Mouse (Mus musculus): Measurements from ENCODE around the gene Olfr514. TPM values are rescaled to one million over a fixed set of nuclear protein-coding genes. Genes with fewer than 3 reads are reported as not detected.
"Not testable (repeated sequence)": the region's sequence is repeated elsewhere in the genome, so short reads cannot be mapped to it uniquely, and the experiment has no call there.

Olfr514 gene
- 0.87 TPM in 1 of 2 replicates, not detected in the other for polyA plus RNA-seq (2012; ENCODE audit: insufficient read depth, insufficient read length, missing spikeins)

DNA sequence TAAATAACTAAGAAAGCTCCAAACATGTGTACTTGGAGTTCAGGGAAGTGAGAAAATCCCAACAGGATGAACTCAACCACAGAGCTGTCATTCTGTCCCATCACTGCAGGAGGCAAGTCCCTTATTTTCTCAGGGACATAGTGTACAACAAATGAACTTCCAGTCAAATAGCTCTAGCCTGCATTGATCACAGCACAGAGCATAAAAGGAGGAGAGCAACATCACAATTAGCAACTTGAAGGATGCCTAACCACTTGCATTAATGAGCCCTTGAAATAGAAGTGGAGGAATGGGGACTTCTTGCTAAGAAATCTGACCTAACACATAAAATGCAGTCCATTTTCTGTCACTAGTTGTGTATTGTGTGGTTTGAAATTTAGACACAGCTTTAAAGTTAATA lies at the start of gene Olfr514:
Olfr514 (minus strand) TSS at position 101 of the 400 bp plus-strand sequence.
- TF ChIP-seq CTCF (IDR thresholded peaks at IDR 0.05; ENCODE audit: low read depth, low read length) = no peak
- TF ChIP-seq POLR2A (IDR thresholded peaks at IDR 0.05; ENCODE audit: borderline replicate concordance, low read depth, low read length) = no peak
- Histone ChIP-seq H3K4me3 (ENCODE audit: insufficient read depth, low read length) (no peak within 1 kb of the TSS), H3K4me1 (ENCODE audit: control insufficient read depth, insufficient read depth, low read length) (no peaks in the 10 kb centered on the region), H3K27ac (ENCODE audit: insufficient read depth, low read depth, low read length) (no peak within 1 kb of the TSS)

DNA sequence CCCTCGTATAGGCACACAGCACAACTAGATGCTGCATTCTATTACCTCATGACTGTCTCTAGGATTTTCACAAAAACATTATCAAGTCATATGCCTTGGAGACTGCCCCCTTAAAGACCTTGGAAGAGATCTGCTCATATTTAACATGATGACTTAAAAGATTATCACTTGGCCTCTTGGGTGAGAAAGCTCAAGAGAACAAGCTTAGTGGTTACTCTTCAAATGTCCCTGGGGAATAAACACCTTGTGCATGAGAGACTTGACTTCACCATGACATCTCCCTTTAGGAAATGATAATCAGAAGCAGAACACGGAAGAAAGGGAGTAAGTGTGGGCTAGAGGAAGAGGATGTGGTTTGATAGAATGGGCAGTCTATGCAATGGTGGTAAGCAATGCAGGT lies 46.5 kb upstream of the Olfr514 start, which contains the start of gene Olfr517:
Olfr517 (minus strand) TSS at position 101 of the 400 bp plus-strand sequence.
- no peak within 1 kb of the TSS for H3K4me3 ChIP-seq (ENCODE audit: insufficient read depth, low read length)
- TF ChIP-seq CTCF (IDR thresholded peaks at IDR 0.05; ENCODE audit: low read depth, low read length) = no peak
- no peak for TF ChIP-seq POLR2A (IDR thresholded peaks at IDR 0.05; ENCODE audit: borderline replicate concordance, low read depth, low read length)
- H3K4me1 ChIP-seq (ENCODE audit: control insufficient read depth, insufficient read depth, low read length) = no peaks in the 10 kb centered on the region

DNA sequence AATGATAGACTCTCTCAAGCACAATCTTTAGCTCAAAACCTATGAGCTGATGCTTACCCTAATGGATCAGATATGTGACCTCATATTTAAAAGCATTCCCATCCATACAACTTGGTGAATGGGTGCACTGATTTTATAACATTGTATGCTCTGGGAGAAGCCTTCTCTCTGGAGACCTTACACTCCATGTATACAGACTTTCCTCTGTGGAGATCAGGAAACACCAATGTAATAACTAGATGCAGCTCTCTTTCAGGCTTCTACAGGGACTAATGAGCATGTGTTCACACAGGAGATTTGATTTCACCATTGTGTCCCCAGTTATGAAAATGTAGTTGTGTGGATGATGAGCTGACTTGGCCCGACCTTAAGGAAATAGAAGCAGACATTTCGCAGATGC lies 24.6 kb upstream of the Olfr514 start, which contains the start of gene Olfr516:
Olfr516 (minus strand) TSS at position 101 of the 400 bp plus-strand sequence.
- Histone ChIP-seq H3K4me3 (ENCODE audit: insufficient read depth, low read length) (no peak within 1 kb of the TSS), H3K27ac (ENCODE audit: insufficient read depth, low read depth, low read length) (no peak within 1 kb of the TSS), H3K4me1 (ENCODE audit: control insufficient read depth, insufficient read depth, low read length) (no peaks in the 10 kb centered on the region)
- TF ChIP-seq POLR2A (IDR thresholded peaks at IDR 0.05; ENCODE audit: borderline replicate concordance, low read depth, low read length) (no peak), CTCF (IDR thresholded peaks at IDR 0.05; ENCODE audit: low read depth, low read length) (no peak)

More for the DNA sequence above, 46.5 kb upstream of the Olfr514 start, which contains the start of gene Olfr517:
- H3K27ac ChIP-seq (ENCODE audit: insufficient read depth, low read depth, low read length) = no peak within 1 kb of the TSS

DNA sequence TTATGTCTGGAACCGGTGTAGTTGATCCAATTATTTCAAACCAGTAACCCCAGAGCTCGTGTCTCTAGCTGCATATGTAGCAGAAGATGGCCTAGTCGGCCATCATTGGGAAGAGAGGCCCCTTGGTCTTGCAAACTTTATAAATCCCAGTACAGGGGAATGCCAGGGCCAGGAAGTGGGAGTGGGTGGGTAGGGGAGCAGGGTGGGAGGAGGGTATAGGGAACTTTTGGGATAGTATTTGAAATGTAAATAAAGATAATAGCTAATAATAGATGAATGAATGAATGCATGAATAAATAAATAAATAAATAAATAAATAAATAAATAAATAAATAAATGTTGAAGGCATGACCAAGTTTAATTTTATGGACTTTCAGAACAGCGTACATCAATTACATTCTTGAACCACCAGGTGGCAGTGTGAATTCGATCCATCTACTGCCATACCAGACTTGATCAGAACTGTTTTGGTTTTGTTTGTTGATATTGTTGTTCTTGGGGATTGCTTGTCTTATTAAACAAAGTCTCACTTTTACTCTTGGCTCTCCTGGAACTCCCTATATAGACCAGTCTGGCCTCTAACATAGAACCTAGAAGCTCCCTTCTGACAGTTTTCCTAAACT lies 11.1 kb downstream of the Olfr514 start:
- not testable (repeated sequence) for H3K27ac ChIP-seq (ENCODE audit: insufficient read depth, low read depth, low read length); H3K4me1 ChIP-seq (ENCODE audit: control insufficient read depth, insufficient read depth, low read length); H3K4me3 ChIP-seq (ENCODE audit: insufficient read depth, low read length)

DNA sequence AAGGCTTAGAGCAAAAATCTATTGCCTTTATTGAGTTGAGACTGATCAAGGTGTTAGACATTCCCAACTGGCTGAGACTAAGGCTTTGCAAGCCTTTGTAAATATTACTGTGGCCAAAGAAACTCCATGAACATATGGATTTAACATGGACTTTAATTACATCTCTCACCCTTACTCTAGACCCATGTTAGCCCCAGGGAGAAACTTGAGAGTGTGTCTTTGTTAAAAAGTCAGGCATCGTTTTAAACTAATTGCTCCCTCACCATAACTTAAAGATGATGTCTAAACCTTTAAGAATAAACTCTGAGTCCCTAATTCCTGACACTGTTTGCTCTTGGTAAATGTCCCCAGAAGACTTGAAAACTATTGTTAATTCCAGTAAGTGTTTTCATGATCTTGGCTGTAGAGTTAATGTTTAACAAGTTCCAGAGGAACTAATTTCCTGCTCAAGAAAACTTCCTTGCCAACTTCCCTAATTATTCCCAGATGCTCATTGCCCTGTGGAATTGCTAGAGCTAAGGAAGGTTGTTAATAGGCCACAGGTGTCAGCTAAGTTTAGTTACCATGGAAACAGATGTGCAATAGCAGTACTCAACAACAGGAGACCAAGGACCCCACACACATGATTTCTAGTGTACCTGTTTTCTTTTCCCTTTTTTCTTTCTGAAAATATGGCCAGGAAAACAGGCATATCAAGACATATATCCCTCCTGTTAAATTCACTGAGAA lies 28.4 kb downstream of the Olfr514 start:
- no peak for TF ChIP-seq CTCF (IDR thresholded peaks at IDR 0.05; ENCODE audit: low read depth, low read length)
- no peak for TF ChIP-seq POLR2A (IDR thresholded peaks at IDR 0.05; ENCODE audit: borderline replicate concordance, low read depth, low read length)
- Histone ChIP-seq H3K4me3 (ENCODE audit: insufficient read depth, low read length) (no peak overlapping the region), H3K27ac (ENCODE audit: insufficient read depth, low read depth, low read length) (no peak overlapping the region), H3K4me1 (ENCODE audit: control insufficient read depth, insufficient read depth, low read length) (no peaks in the 10 kb centered on the region)

Other genes with a start within 250 kb of the Olfr514 start
- gene Olfr506, start 215.2 kb downstream of the Olfr514 start, polyA plus RNA-seq (2012; ENCODE audit: insufficient read depth, insufficient read length, missing spikeins) = not detected in 2 replicates
- not detected in 2 replicates for gene Olfr507, start 204.2 kb downstream of the Olfr514 start, polyA plus RNA-seq (2012; ENCODE audit: insufficient read depth, insufficient read length, missing spikeins)
- gene Olfr508, start 196.0 kb downstream of the Olfr514 start, polyA plus RNA-seq (2012; ENCODE audit: insufficient read depth, insufficient read length, missing spikeins) = not detected in 2 replicates
- gene Olfr509, start 174.1 kb downstream of the Olfr514 start, polyA plus RNA-seq (2012; ENCODE audit: insufficient read depth, insufficient read length, missing spikeins) = not detected in 2 replicates
- not detected in 2 replicates for gene Olfr510, start 159.6 kb downstream of the Olfr514 start, polyA plus RNA-seq (2012; ENCODE audit: insufficient read depth, insufficient read length, missing spikeins)
- not detected in 2 replicates for gene Olfr512, start 112.7 kb downstream of the Olfr514 start, polyA plus RNA-seq (2012; ENCODE audit: insufficient read depth, insufficient read length, missing spikeins)
- gene Olfr513, start 75.0 kb downstream of the Olfr514 start, polyA plus RNA-seq (2012; ENCODE audit: insufficient read depth, insufficient read length, missing spikeins) = not detected in 2 replicates
- gene Olfr516, start 24.5 kb upstream of the Olfr514 start, polyA plus RNA-seq (2012; ENCODE audit: insufficient read depth, insufficient read length, missing spikeins) = not detected in 2 replicates
- not detected in 2 replicates for gene Olfr517, start 46.4 kb upstream of the Olfr514 start, polyA plus RNA-seq (2012; ENCODE audit: insufficient read depth, insufficient read length, missing spikeins)
- not detected in 2 replicates for gene Olfr518, start 59.0 kb upstream of the Olfr514 start, polyA plus RNA-seq (2012; ENCODE audit: insufficient read depth, insufficient read length, missing spikeins)
- gene Olfr519, start 68.4 kb upstream of the Olfr514 start, polyA plus RNA-seq (2012; ENCODE audit: insufficient read depth, insufficient read length, missing spikeins) = not detected in 2 replicates
- gene Nlrp10, start 104.2 kb upstream of the Olfr514 start, polyA plus RNA-seq (2012; ENCODE audit: insufficient read depth, insufficient read length, missing spikeins) = 4.8 and 4.9 TPM in 2 replicates
- 191 and 197 TPM in 2 replicates for gene Eif3f, start 108.4 kb upstream of the Olfr514 start, polyA plus RNA-seq (2012; ENCODE audit: insufficient read depth, insufficient read length, missing spikeins)
- 0.17 TPM in 1 of 2 replicates, not detected in the other for gene Tub, start 124.3 kb upstream of the Olfr514 start, polyA plus RNA-seq (2012; ENCODE audit: insufficient read depth, insufficient read length, missing spikeins)

Measured in bone marrow macrophage, adult 2 months (primary cell).